Mouse (Mus musculus): ENCODE data around the gene Cd300lg. TPM values are rescaled to one million over a fixed set of nuclear protein-coding genes. Genes with fewer than 3 reads are reported as not detected.

Cd300lg gene
- polyA plus RNA-seq, 1 experiment: not detected

- Histone ChIP-seq H3K4me1 (ENCODE audit: control insufficient read depth, insufficient read depth, low read length) (peaks cover 7% of the 10 kb centered on the region), H3K9ac (ENCODE audit: low read depth, poor library complexity, severe bottlenecking) (peak overlapping the region; percentile 74), H3K27ac (ENCODE audit: insufficient read depth, low read length) (no peak overlapping the region), H3K4me3 (ENCODE audit: low read depth, low read length) (peak overlapping the region; percentile 80), H3K27me3 (ENCODE audit: control insufficient read depth, insufficient read depth, low read length, poor library complexity, severe bottlenecking) (no peaks in the 10 kb centered on the region; the same call in 1 of the 2 replicates), H3K9me3 (replicated peaks; ENCODE audit: control insufficient read depth, insufficient read depth, low read length, poor library complexity, severe bottlenecking) (no peaks in the 10 kb centered on the region), H3K36me3 (ENCODE audit: control insufficient read depth, insufficient read depth, low read length, poor library complexity, severe bottlenecking) (no peaks in the 10 kb centered on the region)
- TF ChIP-seq EP300 (IDR thresholded peaks at IDR 0.05; ENCODE audit: insufficient read depth, low read depth, low read length): no peak
- no peak for TF ChIP-seq CTCF (IDR thresholded peaks at IDR 0.05; ENCODE audit: low read depth, low read length)
- TF ChIP-seq POLR2A (IDR thresholded peaks at IDR 0.05; ENCODE audit: insufficient read depth, low read length): no peak
Observed at GRCm38 (mm10) chr11:102026694-102027360, 14.5 kb upstream of the Cd300lg start.

- no peak for TF ChIP-seq EP300 (IDR thresholded peaks at IDR 0.05; ENCODE audit: insufficient read depth, low read depth, low read length)
- Histone ChIP-seq H3K27me3 (ENCODE audit: control insufficient read depth, insufficient read depth, low read length, poor library complexity, severe bottlenecking) (no peaks in the 10 kb centered on the region; the same call in 1 of the 2 replicates), H3K4me1 (ENCODE audit: control insufficient read depth, insufficient read depth, low read length) (peaks cover 7% of the 10 kb centered on the region), H3K4me3 (ENCODE audit: low read depth, low read length) (peak overlapping the region; percentile 80), H3K9me3 (replicated peaks; ENCODE audit: control insufficient read depth, insufficient read depth, low read length, poor library complexity, severe bottlenecking) (no peaks in the 10 kb centered on the region), H3K27ac (ENCODE audit: insufficient read depth, low read length) (no peak overlapping the region), H3K36me3 (ENCODE audit: control insufficient read depth, insufficient read depth, low read length, poor library complexity, severe bottlenecking) (no peaks in the 10 kb centered on the region), H3K9ac (ENCODE audit: low read depth, poor library complexity, severe bottlenecking) (peak overlapping the region; percentile 74)
Observed at GRCm38 (mm10) chr11:102027361-102028017, 13.8 kb upstream of the Cd300lg start.

- Histone ChIP-seq H3K27me3 (ENCODE audit: control insufficient read depth, insufficient read depth, low read length, poor library complexity, severe bottlenecking) (no peaks in the 10 kb centered on the region; the same call in 1 of the 2 replicates), H3K27ac (ENCODE audit: insufficient read depth, low read length) (no peak within 1 kb of the TSS), H3K9ac (ENCODE audit: low read depth, poor library complexity, severe bottlenecking) (no peak within 1 kb of the TSS)
Observed at GRCm38 (mm10) chr11:102028087-102028816, 13.1 kb upstream of the Cd300lg start, which contains the start of gene Mpp3. Mpp3 (minus strand) TSS chr11:102028461.

GRCm38 (mm10) chr11:102029304-102029703 lies 12.0 kb upstream of the Cd300lg start:
- Histone ChIP-seq H3K4me1 (ENCODE audit: control insufficient read depth, insufficient read depth, low read length) (peaks cover 7% of the 10 kb centered on the region), H3K27me3 (ENCODE audit: control insufficient read depth, insufficient read depth, low read length, poor library complexity, severe bottlenecking) (no peaks in the 10 kb centered on the region; the same call in 1 of the 2 replicates)
- TF ChIP-seq POLR2A (IDR thresholded peaks at IDR 0.05; ENCODE audit: insufficient read depth, low read length) (no peak), EP300 (IDR thresholded peaks at IDR 0.05; ENCODE audit: insufficient read depth, low read depth, low read length) (no peak), CTCF (IDR thresholded peaks at IDR 0.05; ENCODE audit: low read depth, low read length) (no peak)

More at GRCm38 (mm10) chr11:102028087-102028816, 13.1 kb upstream of the Cd300lg start, which contains the start of gene Mpp3:
- no peak for TF ChIP-seq POLR2A (IDR thresholded peaks at IDR 0.05; ENCODE audit: insufficient read depth, low read length)
- no peak for TF ChIP-seq CTCF (IDR thresholded peaks at IDR 0.05; ENCODE audit: low read depth, low read length)
- TF ChIP-seq EP300 (IDR thresholded peaks at IDR 0.05; ENCODE audit: insufficient read depth, low read depth, low read length): no peak
- Histone ChIP-seq H3K4me1 (ENCODE audit: control insufficient read depth, insufficient read depth, low read length) (peaks cover 7% of the 10 kb centered on the region), H3K9me3 (replicated peaks; ENCODE audit: control insufficient read depth, insufficient read depth, low read length, poor library complexity, severe bottlenecking) (no peaks in the 10 kb centered on the region), H3K4me3 (ENCODE audit: low read depth, low read length) (peak within 1 kb of the TSS; percentile 80), H3K36me3 (ENCODE audit: control insufficient read depth, insufficient read depth, low read length, poor library complexity, severe bottlenecking) (no peaks in the 10 kb centered on the region)

GRCm38 (mm10) chr11:102029966-102030365 lies 11.3 kb upstream of the Cd300lg start:
- Histone ChIP-seq H3K27me3 (ENCODE audit: control insufficient read depth, insufficient read depth, low read length, poor library complexity, severe bottlenecking) (no peaks in the 10 kb centered on the region; the same call in 1 of the 2 replicates), H3K36me3 (ENCODE audit: control insufficient read depth, insufficient read depth, low read length, poor library complexity, severe bottlenecking) (no peaks in the 10 kb centered on the region), H3K4me1 (ENCODE audit: control insufficient read depth, insufficient read depth, low read length) (peaks cover 7% of the 10 kb centered on the region), H3K4me3 (ENCODE audit: low read depth, low read length) (no peak overlapping the region), H3K9me3 (replicated peaks; ENCODE audit: control insufficient read depth, insufficient read depth, low read length, poor library complexity, severe bottlenecking) (no peaks in the 10 kb centered on the region), H3K27ac (ENCODE audit: insufficient read depth, low read length) (no peak overlapping the region), H3K9ac (ENCODE audit: low read depth, poor library complexity, severe bottlenecking) (no peak overlapping the region)
- TF ChIP-seq POLR2A (IDR thresholded peaks at IDR 0.05; ENCODE audit: insufficient read depth, low read length) (no peak), CTCF (IDR thresholded peaks at IDR 0.05; ENCODE audit: low read depth, low read length) (peak; percentile 29), EP300 (IDR thresholded peaks at IDR 0.05; ENCODE audit: insufficient read depth, low read depth, low read length) (no peak)

More at GRCm38 (mm10) chr11:102029304-102029703, 12.0 kb upstream of the Cd300lg start:
- H3K4me3 ChIP-seq (ENCODE audit: low read depth, low read length): no peak overlapping the region
- no peaks in the 10 kb centered on the region for H3K36me3 ChIP-seq (ENCODE audit: control insufficient read depth, insufficient read depth, low read length, poor library complexity, severe bottlenecking)
- H3K9ac ChIP-seq (ENCODE audit: low read depth, poor library complexity, severe bottlenecking): no peak overlapping the region
- H3K9me3 ChIP-seq (replicated peaks; ENCODE audit: control insufficient read depth, insufficient read depth, low read length, poor library complexity, severe bottlenecking): no peaks in the 10 kb centered on the region
- no peak overlapping the region for H3K27ac ChIP-seq (ENCODE audit: insufficient read depth, low read length)

Measured in ES-Bruce4 (cell line).